Mouse (Mus musculus) CD4-positive, CD25-positive, alpha-beta regulatory T cell, adult 4 months (primary cell): Measurements from ENCODE around the gene Zscan4-ps2. TPM values are rescaled to one million over a fixed set of nuclear protein-coding genes. Genes with fewer than 3 reads are reported as not detected.
"Not testable (repeated sequence)": the region's sequence is repeated elsewhere in the genome, so short reads cannot be mapped to it uniquely, and the experiment has no call there.

ENCODE experiments used
- ATAC-seq: one replicate; pipeline ENCODE4 v1.8.0; 2017
- polyA plus RNA-seq, 2 experiments: library from polyadenylated mRNA; unstranded; fragments of 100-300 nt; shearing (Covaris generic); gene quantifications; one replicate each; pipeline ENCODE4 v1.2.1; 2017

The Zscan4-ps2 gene
- not detected for polyA plus RNA-seq

GRCm38 (mm10) chr7:11514010-11514409 lies at the start of gene Zscan4-ps2:
Gene Zscan4-ps2 (plus strand): TSS chr7:11514310.
- not testable (repeated sequence) for ATAC-seq

Other genes starting within 250 kb of the Zscan4-ps2 start
- gene Zscan4e, start 203.6 kb upstream of the Zscan4-ps2 start, polyA plus RNA-seq = not detected
- gene Zscan4f, start 116.4 kb upstream of the Zscan4-ps2 start, polyA plus RNA-seq = not detected
- not detected for gene Zscan4-ps3, start 95.0 kb downstream of the Zscan4-ps2 start, polyA plus RNA-seq
- gene Vmn1r72, start 165.8 kb downstream of the Zscan4-ps2 start, polyA plus RNA-seq = not detected
- gene Vmn1r73, start 216.0 kb downstream of the Zscan4-ps2 start, polyA plus RNA-seq = not detected